Mouse (Mus musculus) embryonic facial prominence, embryonic 14.5 days (tissue): ENCODE results near the gene Abcc12. TPM values are rescaled to one million over a fixed set of nuclear protein-coding genes. Genes with fewer than 3 reads are reported as not detected.

Experiments
- ATAC-seq: fragments of 200-750 bp; cut with Nextera tagmentation; 2 replicates; pipeline ENCODE4 v1.8.0; 2017; ENCODE audit warnings: low read depth, moderate number of reproducible peaks, moderate TSS enrichment
- DNase-seq: peaks from one replicate; pipeline ENCODE4 v3.0.0-alpha.2; 2015; ENCODE audit warnings: low spot score
- H3K27ac ChIP-seq: fragments of 300-500 bp; sonication (generic); replicated peaks from 2 replicates; pipeline ENCODE4 v1.5.1; 2014; ENCODE audit warnings: low read depth, mild to moderate bottlenecking, low read length, moderate library complexity
- H3K27me3 ChIP-seq: fragments of 300-500 bp; sonication (generic); replicated peaks from 2 replicates; pipeline ENCODE4 v1.6.1; 2014; ENCODE audit warnings: low read length; ENCODE audit not compliant: control insufficient read depth, insufficient read depth
- H3K36me3 ChIP-seq: fragments of 300-500 bp; sonication (generic); 2 replicates; pipeline ENCODE4 v1.6.1; 2014; ENCODE audit warnings: low read length, mixed read lengths; ENCODE audit not compliant: control insufficient read depth, insufficient read depth
- H3K4me1 ChIP-seq: fragments of 300-500 bp; sonication (generic); 2 replicates; pipeline ENCODE4 v1.6.1; 2014; ENCODE audit warnings: antibody characterized with exemption, low read length; ENCODE audit not compliant: control insufficient read depth, insufficient read depth
- H3K4me2 ChIP-seq: fragments of 300-500 bp; sonication (generic); 2 replicates; pipeline ENCODE4 v1.6.1; 2014; ENCODE audit warnings: low read depth, mild to moderate bottlenecking, low read length, moderate library complexity, mixed read lengths
- H3K4me3 ChIP-seq: fragments of 300-500 bp; sonication (generic); 2 replicates; pipeline ENCODE4 v1.5.1; 2014; ENCODE audit warnings: low read depth, mild to moderate bottlenecking, low read length
- H3K9ac ChIP-seq: fragments of 300-500 bp; sonication (generic); 2 replicates; pipeline ENCODE4 v1.6.1; 2014; ENCODE audit warnings: low read depth, mild to moderate bottlenecking, low read length, moderate library complexity, mixed read lengths
- H3K9me3 ChIP-seq: fragments of 300-500 bp; sonication (generic); 2 replicates; pipeline ENCODE4 v1.6.1; 2016; ENCODE audit warnings: low read length; ENCODE audit not compliant: control insufficient read depth
- WGBS: fragments of 180-500 bp; shearing (Covaris S2); extraction: QIAGEN DNeasy Blood & Tissue Kit; methylation state at CpG from one replicate; pipeline ENCODE4 v1.1.7; 2014; 5-methylcytosine and 5-hydroxymethylcytosine counted together
- polyA plus RNA-seq: library from polyadenylated mRNA; unstranded; fragments of >200 nt; fragmentation: Nextera tagmentation; extraction: Ambion mirVana; gene quantifications from 2 replicates; pipeline ENCODE4 v1.2.1, GENCODE M21; 2014

The Abcc12 gene
- polyA plus RNA-seq, 1 experiment from 2014 or later: 0.29 TPM

DNA sequence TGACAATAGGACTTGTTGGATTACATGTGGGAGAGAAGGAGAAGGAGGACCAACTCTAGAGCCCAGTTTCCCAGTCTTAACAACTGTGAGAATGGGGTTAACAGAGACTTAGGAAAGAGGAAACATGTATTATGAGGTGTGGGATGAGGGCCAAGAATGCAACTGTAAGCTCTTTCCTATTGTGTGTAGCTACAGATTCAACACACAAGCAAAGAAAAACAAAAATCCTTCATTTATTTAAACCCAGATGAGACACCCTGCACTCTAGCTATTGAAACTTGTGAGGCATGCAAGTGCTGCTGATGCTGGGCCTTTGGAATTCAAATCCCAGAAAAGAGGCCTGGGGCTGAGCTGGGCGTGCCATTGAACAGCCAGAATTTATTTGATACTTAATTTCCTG is 18.7 kb downstream of the Abcc12 start:
- Histone ChIP-seq H3K4me1 (peaks cover 8% of the 10 kb centered on the region; the same call in 1 of the 2 replicates), H3K4me3 (no peak overlapping the region), H3K27ac (peak overlapping the region; percentile 49), H3K36me3 (no peaks in the 10 kb centered on the region), H3K9ac (no peak overlapping the region), H3K4me2 (no peak overlapping the region), H3K9me3 (no peaks in the 10 kb centered on the region), H3K27me3 (no peaks in the 10 kb centered on the region)
- ATAC-seq (peak; percentile 57; the same call in 1 of the 2 replicates), DNase-seq (peak; percentile 67)
- 22% methylated on average over 1 of the region's 1 CpGs for WGBS

DNA sequence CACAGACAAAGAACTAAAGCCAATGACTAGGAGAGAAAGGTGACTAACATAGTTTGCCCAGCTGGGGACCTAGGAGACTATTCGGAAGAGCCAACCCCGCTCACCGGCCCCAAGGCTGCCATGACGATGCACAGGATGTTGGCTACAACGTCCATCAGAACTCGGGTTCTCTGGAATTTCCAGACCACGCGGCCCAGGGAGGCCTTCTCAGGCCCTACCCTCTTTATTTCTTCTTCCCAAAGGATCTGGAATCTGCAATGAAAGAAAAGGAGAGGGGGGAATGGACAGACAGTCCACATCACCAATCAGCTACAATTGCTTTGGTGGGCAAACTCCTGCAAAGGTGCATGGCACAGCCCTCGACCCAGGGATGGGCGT is 19.8 kb downstream of the Abcc12 start:
- DNase-seq: no peak
- 91% methylated on average over 10 of the region's 10 CpGs for WGBS
- H3K36me3 ChIP-seq: no peaks in the 10 kb centered on the region
- H3K4me3 ChIP-seq: no peak overlapping the region
- no peak for ATAC-seq
- no peak overlapping the region for H3K9ac ChIP-seq
- peaks cover 8% of the 10 kb centered on the region; the same call in 1 of the 2 replicates for H3K4me1 ChIP-seq
- no peaks in the 10 kb centered on the region for H3K9me3 ChIP-seq
- no peak overlapping the region for H3K27ac ChIP-seq
- H3K4me2 ChIP-seq: no peak overlapping the region
- H3K27me3 ChIP-seq: no peaks in the 10 kb centered on the region

DNA sequence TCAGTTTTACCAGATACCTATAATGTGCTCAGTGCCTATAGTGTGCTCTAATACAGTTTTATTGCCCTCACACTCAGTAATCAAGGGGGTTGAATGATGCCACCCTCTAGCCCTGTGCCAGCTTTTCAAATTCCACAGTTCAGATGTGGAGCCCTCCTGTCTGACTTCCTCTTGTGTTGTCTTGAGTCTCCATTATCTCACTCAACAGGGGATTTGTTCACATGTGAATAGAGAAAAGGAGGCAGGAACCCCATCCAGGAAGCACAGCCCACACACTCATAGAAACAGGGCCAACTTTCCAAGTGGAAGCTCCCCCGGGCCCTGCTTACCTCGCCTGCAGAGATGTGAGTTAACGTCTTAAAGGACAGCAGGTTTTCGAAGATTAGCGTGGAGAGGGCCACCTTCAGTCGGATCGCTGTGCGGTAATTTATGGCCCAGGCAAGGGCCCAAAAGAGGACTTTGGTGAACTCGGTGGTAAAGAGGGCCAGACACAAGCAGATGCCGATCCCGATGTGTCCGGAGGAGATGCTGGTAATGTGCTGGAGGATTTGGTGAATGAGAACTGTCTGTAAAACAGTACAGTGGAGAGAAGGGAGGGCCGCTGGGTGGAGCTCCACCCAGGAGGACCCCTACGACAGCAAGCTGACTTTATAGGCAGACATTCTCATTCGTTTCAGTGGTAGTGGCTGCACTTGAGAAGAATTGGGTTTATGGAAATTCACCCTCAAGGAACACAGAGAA is 20.4 kb downstream of the Abcc12 start:
- peak; percentile 13 for DNase-seq
- WGBS: 85% methylated on average over 15 of the region's 15 CpGs
- H3K36me3 ChIP-seq: no peaks in the 10 kb centered on the region
- H3K27ac ChIP-seq: no peak overlapping the region
- no peak for ATAC-seq
- no peak overlapping the region for H3K4me2 ChIP-seq
- no peaks in the 10 kb centered on the region for H3K9me3 ChIP-seq
- H3K4me1 ChIP-seq: peaks cover 8% of the 10 kb centered on the region; the same call in 1 of the 2 replicates
- no peak overlapping the region for H3K4me3 ChIP-seq
- H3K27me3 ChIP-seq: no peaks in the 10 kb centered on the region
- H3K9ac ChIP-seq: no peak overlapping the region

DNA sequence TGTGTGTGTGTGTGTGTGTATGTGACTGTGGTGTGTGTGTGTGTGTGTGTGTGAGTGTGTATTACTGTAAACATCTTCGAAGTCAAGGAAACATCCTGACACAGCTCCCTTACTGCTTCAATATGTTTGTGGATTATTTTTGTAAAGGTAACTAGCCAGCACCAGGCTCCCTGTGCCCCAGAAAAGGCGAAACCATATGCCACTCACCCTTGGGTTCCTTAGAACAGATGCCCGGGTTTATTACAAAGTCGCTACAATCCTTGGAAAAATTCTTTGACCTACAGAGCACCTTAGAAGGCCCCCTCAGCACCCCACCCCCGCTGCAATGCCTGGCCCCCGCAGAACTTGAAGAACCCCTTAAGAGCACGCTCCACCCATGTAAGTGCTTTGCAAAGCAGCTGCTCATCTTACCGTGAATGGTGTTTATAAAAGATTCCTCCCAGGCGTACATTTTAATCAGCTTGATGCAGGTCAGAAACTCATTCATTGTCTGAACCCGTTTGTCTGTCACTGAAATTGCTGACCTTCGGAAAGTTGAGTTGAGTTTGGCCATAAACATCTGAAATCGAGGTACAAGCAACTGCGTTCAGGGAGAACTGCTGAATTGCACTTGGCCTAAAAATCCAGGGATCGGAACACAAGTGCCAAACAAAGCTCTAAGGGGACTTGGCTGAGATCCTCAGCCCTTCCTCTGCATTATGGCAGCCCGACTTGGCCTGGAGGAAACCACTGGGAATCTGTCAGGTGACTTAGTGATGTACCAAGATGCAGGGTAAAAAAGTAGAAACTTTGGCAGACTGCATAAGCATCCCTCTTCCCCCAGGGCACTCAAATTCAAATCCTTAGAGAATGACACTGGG is 23.1 kb downstream of the Abcc12 start:
- Histone ChIP-seq H3K4me3 (no peak overlapping the region), H3K4me2 (no peak overlapping the region), H3K9ac (no peak overlapping the region), H3K4me1 (peaks cover 8% of the 10 kb centered on the region; the same call in 1 of the 2 replicates), H3K9me3 (no peaks in the 10 kb centered on the region), H3K27ac (no peak overlapping the region), H3K36me3 (no peaks in the 10 kb centered on the region), H3K27me3 (no peaks in the 10 kb centered on the region)
- ATAC-seq (no peak), DNase-seq (peak; percentile 38)
- WGBS: 64% methylated on average over 15 of the region's 15 CpGs

DNA sequence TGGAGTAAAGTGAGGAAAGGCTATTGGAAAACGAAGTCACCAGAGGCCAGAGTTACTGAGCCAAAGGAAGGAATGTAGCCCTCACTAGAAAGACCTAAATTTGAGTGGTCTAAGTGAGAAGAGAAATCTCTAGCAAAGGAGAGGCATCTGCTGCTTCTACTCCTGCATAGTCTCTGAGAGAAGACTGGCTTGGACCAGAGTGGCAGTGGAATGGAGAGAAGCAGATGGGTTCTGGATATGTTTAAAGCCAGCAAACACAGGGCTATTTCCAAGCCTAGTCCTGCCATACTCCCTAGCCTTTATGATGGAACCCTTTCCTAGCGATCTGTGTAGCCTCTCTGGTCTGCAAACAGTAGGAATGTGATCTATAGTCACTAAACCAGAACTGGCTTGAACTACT is 24.9 kb downstream of the Abcc12 start:
- ATAC-seq: no peak
- no peak overlapping the region for H3K27ac ChIP-seq
- H3K27me3 ChIP-seq: no peaks in the 10 kb centered on the region
- H3K4me2 ChIP-seq: no peak overlapping the region
- 85% methylated on average over 2 of the region's 2 CpGs for WGBS
- peaks cover 2% of the 10 kb centered on the region; the same call in 1 of the 2 replicates for H3K4me1 ChIP-seq
- DNase-seq: no peak
- no peaks in the 10 kb centered on the region for H3K9me3 ChIP-seq
- H3K4me3 ChIP-seq: no peak overlapping the region
- H3K9ac ChIP-seq: no peak overlapping the region
- H3K36me3 ChIP-seq: no peaks in the 10 kb centered on the region

DNA sequence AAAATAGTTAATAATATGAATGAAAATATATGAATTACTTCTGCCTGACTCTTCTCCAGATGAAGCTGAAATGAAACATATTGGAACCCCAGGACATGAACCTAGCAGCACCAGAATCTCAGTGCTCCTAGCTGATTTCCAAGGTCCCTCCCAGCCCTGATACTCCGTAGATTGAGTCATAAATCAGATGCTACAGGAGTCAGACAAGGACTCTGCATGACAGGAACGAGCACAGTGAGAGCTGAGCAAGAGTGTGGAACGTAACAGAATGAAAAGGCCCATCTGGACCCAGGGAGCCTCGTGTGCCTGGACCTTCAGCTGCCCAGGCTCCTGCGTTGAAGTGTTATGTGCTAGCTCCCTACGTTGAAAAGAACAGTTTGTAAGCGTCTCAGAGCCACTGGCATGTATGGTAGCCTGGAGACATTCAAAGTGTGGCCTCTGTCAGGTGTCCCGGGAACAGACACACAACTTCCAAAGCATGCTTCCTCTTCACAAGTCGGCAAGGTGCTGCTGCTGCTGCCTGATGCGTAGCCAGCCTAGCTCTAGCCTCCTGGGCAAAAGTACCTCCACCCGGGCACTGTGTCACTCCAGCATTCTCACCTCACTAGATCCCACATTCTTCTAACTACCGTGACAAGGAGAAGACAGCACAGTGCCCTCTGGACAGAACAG is 26.1 kb downstream of the Abcc12 start:
- ATAC-seq (no peak), DNase-seq (no peak)
- H3K4me1 ChIP-seq: peaks cover 2% of the 10 kb centered on the region; the same call in 1 of the 2 replicates
- H3K4me2 ChIP-seq: no peak overlapping the region
- no peaks in the 10 kb centered on the region for H3K9me3 ChIP-seq
- no peaks in the 10 kb centered on the region for H3K36me3 ChIP-seq
- H3K9ac ChIP-seq: no peak overlapping the region
- no peaks in the 10 kb centered on the region for H3K27me3 ChIP-seq
- WGBS: 80% methylated on average over 12 of the region's 12 CpGs
- H3K4me3 ChIP-seq: no peak overlapping the region
- no peak overlapping the region for H3K27ac ChIP-seq

DNA sequence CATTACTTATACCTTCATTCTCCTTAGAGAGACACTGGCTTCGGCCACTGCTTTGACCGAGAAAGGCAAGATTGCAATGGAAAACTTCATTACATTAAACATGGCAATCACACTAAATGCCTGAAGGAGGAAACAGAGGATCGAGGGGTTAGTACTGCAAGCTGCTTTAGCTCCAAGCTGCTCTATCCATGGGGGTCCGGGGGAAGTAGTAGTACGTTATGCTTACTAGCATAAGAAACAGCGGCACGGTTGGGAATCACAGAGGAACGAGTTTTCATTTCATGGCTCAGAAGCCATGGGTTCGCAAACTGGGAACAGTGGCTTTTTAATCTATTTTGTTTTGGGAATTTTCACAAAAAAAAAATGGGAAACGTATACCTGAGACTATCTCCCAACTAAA is 30.0 kb downstream of the Abcc12 start:
- Histone ChIP-seq H3K9me3 (no peaks in the 10 kb centered on the region), H3K36me3 (no peaks in the 10 kb centered on the region)
- 87% methylated on average over 10 of the region's 10 CpGs for WGBS

DNA sequence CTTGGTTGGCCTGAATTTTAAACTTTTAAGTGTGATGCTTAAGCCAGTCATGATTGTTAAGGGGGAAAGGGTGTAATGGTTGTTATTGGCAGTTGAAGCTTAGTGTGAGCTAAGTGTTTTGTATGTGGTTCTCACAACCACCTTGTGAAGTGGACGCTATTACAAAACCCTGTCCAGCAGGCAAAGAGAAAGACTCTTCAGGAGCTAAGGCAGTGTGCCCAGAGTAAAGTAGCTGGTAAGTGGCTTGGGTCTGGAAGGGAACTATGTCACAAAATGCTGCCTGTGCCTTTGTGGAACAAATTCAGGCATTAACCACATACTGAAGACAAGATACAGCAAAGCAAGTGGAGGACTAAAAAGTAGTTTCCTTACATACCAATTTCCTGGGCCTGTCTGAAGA is 34.5 kb downstream of the Abcc12 start:
- 90% methylated on average over 1 of the region's 1 CpGs for WGBS

More for the DNA sequence above, 30.0 kb downstream of the Abcc12 start:
- Histone ChIP-seq H3K4me2 (no peak overlapping the region), H3K4me1 (no peaks in the 10 kb centered on the region), H3K27me3 (no peaks in the 10 kb centered on the region), H3K9ac (no peak overlapping the region), H3K4me3 (no peak overlapping the region), H3K27ac (no peak overlapping the region)
- ATAC-seq (no peak), DNase-seq (no peak)

More for the DNA sequence above, 34.5 kb downstream of the Abcc12 start:
- Histone ChIP-seq H3K27me3 (no peaks in the 10 kb centered on the region), H3K9me3 (no peaks in the 10 kb centered on the region), H3K27ac (no peak overlapping the region), H3K4me3 (no peak overlapping the region), H3K9ac (no peak overlapping the region), H3K4me1 (no peaks in the 10 kb centered on the region), H3K4me2 (no peak overlapping the region), H3K36me3 (no peaks in the 10 kb centered on the region)
- DNase-seq (no peak), ATAC-seq (no peak)
